Mouse (Mus musculus) E14TG2a.4 (cell line): ENCODE measurements around the gene Foxc2.

Experiments used
- CTCF ChIP-seq: conservative IDR thresholded peaks from 2 replicates; pipeline ENCODE4 v1.5.1; 2014; ENCODE audit warnings: low read length
- POU5F1 ChIP-seq: IDR thresholded peaks from 2 replicates; pipeline ENCODE4 v1.6.1; 2014; ENCODE audit warnings: low read length, borderline replicate concordance

DNA sequence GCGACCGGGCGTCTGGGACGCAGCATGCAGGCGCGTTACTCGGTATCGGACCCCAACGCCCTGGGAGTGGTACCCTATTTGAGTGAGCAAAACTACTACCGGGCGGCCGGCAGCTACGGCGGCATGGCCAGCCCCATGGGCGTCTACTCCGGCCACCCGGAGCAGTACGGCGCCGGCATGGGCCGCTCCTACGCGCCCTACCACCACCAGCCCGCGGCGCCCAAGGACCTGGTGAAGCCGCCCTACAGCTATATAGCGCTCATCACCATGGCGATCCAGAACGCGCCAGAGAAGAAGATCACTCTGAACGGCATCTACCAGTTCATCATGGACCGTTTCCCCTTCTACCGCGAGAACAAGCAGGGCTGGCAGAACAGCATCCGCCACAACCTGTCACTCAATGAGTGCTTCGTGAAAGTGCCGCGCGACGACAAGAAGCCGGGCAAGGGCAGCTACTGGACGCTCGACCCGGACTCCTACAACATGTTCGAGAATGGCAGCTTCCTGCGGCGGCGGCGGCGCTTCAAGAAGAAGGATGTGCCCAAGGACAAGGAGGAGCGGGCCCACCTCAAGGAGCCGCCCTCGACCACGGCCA, 717 bp downstream of the Foxc2 start:
- TF ChIP-seq CTCF (no peak), POU5F1 (no peak)
